Mouse (Mus musculus) small intestine, adult 2 months (tissue): ENCODE data around the gene Foxk2. TPM values are rescaled to one million over a fixed set of nuclear protein-coding genes. Genes with fewer than 3 reads are reported as not detected.
"Not testable (repeated sequence)": the region's sequence is repeated elsewhere in the genome, so short reads cannot be mapped to it uniquely, and the experiment has no call there.

Experiments used
- H3K27ac ChIP-seq: fragments of 200-500 bp; 2 replicates; pipeline ENCODE4 v1.5.1; 2012; ENCODE audit warnings: low read depth, low read length, control low read depth, inconsistent platforms; ENCODE audit not compliant: insufficient read depth
- H3K27me3 ChIP-seq: fragments of 200-500 bp; 2 replicates; pipeline ENCODE4 v1.6.1; 2012; ENCODE audit warnings: mild to moderate bottlenecking, moderate library complexity, low read length, inconsistent platforms; ENCODE audit not compliant: control insufficient read depth, insufficient read depth
- H3K36me3 ChIP-seq: fragments of 200-500 bp; 2 replicates; pipeline ENCODE4 v1.6.1; 2012; ENCODE audit warnings: mild to moderate bottlenecking, low read length, control low read depth, inconsistent platforms; ENCODE audit not compliant: control insufficient read depth, insufficient read depth
- H3K4me1 ChIP-seq: fragments of 200-500 bp; 2 replicates; pipeline ENCODE4 v1.6.1; 2012; ENCODE audit warnings: low read length, inconsistent platforms, mixed read lengths; ENCODE audit not compliant: control insufficient read depth, insufficient read depth, insufficient read length
- H3K4me3 ChIP-seq: fragments of 200-500 bp; 2 replicates; pipeline ENCODE4 v1.5.1; 2012; ENCODE audit warnings: low read depth, mild to moderate bottlenecking, control low read depth, inconsistent platforms, low read length, moderate library complexity
- CTCF ChIP-seq: fragments of 200-500 bp; IDR thresholded peaks from 2 replicates; pipeline ENCODE4 v1.5.1; 2012; ENCODE audit warnings: low read depth, mild to moderate bottlenecking, control low read depth, inconsistent platforms, low read length, moderate library complexity, mixed read lengths; ENCODE audit not compliant: insufficient replicate concordance, insufficient read length; ENCODE audit errors: extremely low read depth
- POLR2A ChIP-seq: fragments of 200-500 bp; IDR thresholded peaks from 2 replicates; pipeline ENCODE4 v1.6.1; 2012; ENCODE audit warnings: low read depth, mild to moderate bottlenecking, control low read depth, inconsistent platforms, low read length, moderate library complexity
- WGBS: fragments of 180-500 bp; shearing (Covaris S2); methylation state at CpG from one replicate; pipeline ENCODE4 v1.1.7; 2018; 5-methylcytosine and 5-hydroxymethylcytosine counted together
- polyA plus RNA-seq: library from polyadenylated mRNA; depleted of rRNA; stranded (reverse); fragments of >200 nt; gene quantifications from 2 replicates; pipeline ENCODE4 v1.2.3, GENCODE M21; 2012

Foxk2 gene
- polyA plus RNA-seq, 1 experiment: 23.6 TPM

DNA sequence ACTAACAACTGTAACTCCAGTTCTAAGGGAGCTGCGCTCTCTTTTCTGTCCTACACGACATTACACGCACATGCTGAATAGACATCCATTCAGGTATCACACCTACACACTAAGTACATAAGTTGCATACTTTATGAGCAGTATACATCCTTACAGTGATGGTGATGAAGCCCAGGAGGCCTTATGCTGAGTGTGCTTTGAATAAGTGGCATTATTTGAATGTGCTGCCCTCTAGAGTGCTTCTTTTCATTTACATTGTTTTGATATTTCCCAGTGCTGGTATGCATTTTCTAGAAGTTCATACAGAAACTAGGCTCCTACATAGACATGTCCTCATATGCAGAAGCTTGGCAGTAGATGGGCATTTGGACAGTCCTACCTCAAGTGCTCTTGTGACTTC is 30.1 kb downstream of the Foxk2 start:
- 92% methylated on average over 3 of the region's 3 CpGs for WGBS
- Histone ChIP-seq H3K27me3 (no peaks in the 10 kb centered on the region), H3K4me3 (no peak overlapping the region), H3K36me3 (peaks cover 58% of the 10 kb centered on the region), H3K4me1 (no peaks in the 10 kb centered on the region), H3K27ac (no peak overlapping the region)
- TF ChIP-seq CTCF (no peak), POLR2A (no peak)

GRCm38 (mm10) chr11:121294771-121295170 is 35.0 kb downstream of the Foxk2 start:
- WGBS: 96% methylated on average over 5 of the region's 5 CpGs
- TF ChIP-seq CTCF (no peak), POLR2A (no peak)
- H3K36me3 ChIP-seq: peaks cover 54% of the 10 kb centered on the region

GRCm38 (mm10) chr11:121298493-121298892 is 38.7 kb downstream of the Foxk2 start:
- whole genome bisulfite sequencing: 85% methylated on average over 8 of the region's 8 CpGs
- peaks cover 50% of the 10 kb centered on the region for H3K36me3 ChIP-seq

More at GRCm38 (mm10) chr11:121294771-121295170, 35.0 kb downstream of the Foxk2 start:
- Histone ChIP-seq H3K27me3 (no peaks in the 10 kb centered on the region), H3K4me1 (no peaks in the 10 kb centered on the region), H3K27ac (no peak overlapping the region), H3K4me3 (no peak overlapping the region)

GRCm38 (mm10) chr11:121300265-121300664 is 40.5 kb downstream of the Foxk2 start:
- H3K4me3 ChIP-seq: no peak overlapping the region
- peaks cover 54% of the 10 kb centered on the region for H3K36me3 ChIP-seq
- 93% methylated on average over 9 of the region's 9 CpGs for WGBS
- no peaks in the 10 kb centered on the region for H3K27me3 ChIP-seq
- no peaks in the 10 kb centered on the region for H3K4me1 ChIP-seq
- TF ChIP-seq POLR2A (no peak), CTCF (no peak)
- H3K27ac ChIP-seq: no peak overlapping the region

More at GRCm38 (mm10) chr11:121298493-121298892, 38.7 kb downstream of the Foxk2 start:
- TF ChIP-seq CTCF: no peak
- no peak for TF ChIP-seq POLR2A
- Histone ChIP-seq H3K4me1 (no peaks in the 10 kb centered on the region), H3K27me3 (no peaks in the 10 kb centered on the region), H3K4me3 (no peak overlapping the region), H3K27ac (no peak overlapping the region)

- Histone ChIP-seq H3K4me3 (no peak overlapping the region), H3K36me3 (peaks cover 52% of the 10 kb centered on the region), H3K27ac (no peak overlapping the region), H3K27me3 (no peaks in the 10 kb centered on the region), H3K4me1 (no peaks in the 10 kb centered on the region)
- TF ChIP-seq CTCF (no peak), POLR2A (no peak)
- WGBS: 94% methylated on average over 6 of the region's 6 CpGs
These were observed 45.6 kb downstream of the Foxk2 start for GRCm38 (mm10) chr11:121305371-121305770.

- 95% methylated on average over 8 of the region's 8 CpGs for WGBS
- Histone ChIP-seq H3K4me1 (no peaks in the 10 kb centered on the region), H3K27ac (no peak overlapping the region), H3K36me3 (peaks cover 53% of the 10 kb centered on the region), H3K4me3 (no peak overlapping the region), H3K27me3 (no peaks in the 10 kb centered on the region)
- TF ChIP-seq CTCF (no peak), POLR2A (no peak)
These were observed 46.8 kb downstream of the Foxk2 start for GRCm38 (mm10) chr11:121306608-121307007.

DNA sequence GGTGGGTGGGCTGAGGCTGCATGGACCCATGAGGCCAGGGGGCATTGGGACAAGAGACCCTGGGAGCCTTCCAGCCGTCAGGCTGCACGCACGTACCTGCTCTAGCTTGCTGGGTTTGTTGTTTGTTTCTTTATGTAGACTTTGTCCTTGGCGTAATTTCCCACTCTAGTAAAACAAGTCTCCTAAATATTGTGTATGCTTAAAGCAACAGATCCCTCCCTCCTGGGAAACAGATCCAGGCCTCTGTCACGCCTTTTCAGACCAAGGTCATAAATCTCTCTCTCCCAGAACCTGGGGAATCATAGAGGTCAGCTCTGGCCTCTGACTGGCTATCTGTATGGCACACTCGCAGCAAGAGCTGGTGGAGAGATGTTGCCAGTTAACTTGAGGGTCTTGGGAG is 47.9 kb downstream of the Foxk2 start:
- H3K36me3 ChIP-seq: peaks cover 49% of the 10 kb centered on the region
- not testable (repeated sequence) for H3K27me3 ChIP-seq, H3K4me1 ChIP-seq, H3K4me3 ChIP-seq, H3K27ac ChIP-seq
- WGBS: 93% methylated on average over 6 of the region's 6 CpGs

GRCm38 (mm10) chr11:121326034-121326433 is 66.2 kb downstream of the Foxk2 start:
- 21% methylated on average over 1 of the region's 1 CpGs for WGBS
- peaks cover 8% of the 10 kb centered on the region; the same call in 1 of the 2 replicates for H3K4me1 ChIP-seq
- peak overlapping the region; percentile 73 for H3K27ac ChIP-seq
- H3K4me3 ChIP-seq: no peak overlapping the region
- H3K36me3 ChIP-seq: peaks cover 29% of the 10 kb centered on the region
- H3K27me3 ChIP-seq: no peaks in the 10 kb centered on the region
- TF ChIP-seq POLR2A: no peak
- no peak for TF ChIP-seq CTCF
